Mouse (Mus musculus) cerebellum, adult 2 months (tissue): ENCODE data around the gene Zfp655. TPM values are rescaled to one million over a fixed set of nuclear protein-coding genes. Genes with fewer than 3 reads are reported as not detected.

Source experiments
- DNase-seq, 2 experiments: peaks; one replicate each; pipeline ENCODE4 v3.0.0; 2021
- H3K27ac ChIP-seq: fragments of 200-500 bp; 2 replicates; pipeline ENCODE4 v1.5.1; 2012; ENCODE audit warnings: low read length, control low read depth, inconsistent platforms; ENCODE audit not compliant: insufficient read depth
- H3K27me3 ChIP-seq: fragments of 200-500 bp; 2 replicates; pipeline ENCODE4 v1.6.1; 2012; ENCODE audit warnings: inconsistent platforms, mild to moderate bottlenecking, low read length, moderate library complexity; ENCODE audit not compliant: control insufficient read depth, insufficient read depth
- H3K4me1 ChIP-seq: fragments of 200-500 bp; 2 replicates; pipeline ENCODE4 v1.6.1; 2011; ENCODE audit warnings: low read length; ENCODE audit not compliant: control insufficient read depth, insufficient read depth
- H3K4me3 ChIP-seq: fragments of 200-500 bp; replicated peaks from 2 replicates; pipeline ENCODE3; 2011; ENCODE audit warnings: mild to moderate bottlenecking, low read depth, low read length, control low read depth; ENCODE audit not compliant: insufficient read depth
- CTCF ChIP-seq: fragments of 200-500 bp; IDR thresholded peaks from 2 replicates; pipeline ENCODE4 v1.5.1; 2011; ENCODE audit warnings: low read depth, mild to moderate bottlenecking, control low read depth, low read length, moderate library complexity, borderline replicate concordance; ENCODE audit not compliant: insufficient read depth
- POLR2A ChIP-seq: fragments of 200-500 bp; IDR thresholded peaks from 2 replicates; pipeline ENCODE4 v1.6.1; 2011; ENCODE audit warnings: low read length, control low read depth, borderline replicate concordance; ENCODE audit not compliant: insufficient read depth
- WGBS: fragments of 180-500 bp; shearing (Covaris S2); methylation state at CpG from one replicate; pipeline ENCODE4 v1.1.7; 2018; 5-methylcytosine and 5-hydroxymethylcytosine counted together
- polyA plus RNA-seq: library from polyadenylated mRNA; depleted of rRNA; stranded (reverse); fragments of >200 nt; gene quantifications from 2 replicates; pipeline ENCODE4 v1.2.3, GENCODE M21; 2012

The Zfp655 gene
- polyA plus RNA-seq, 1 experiment: 26.5 TPM

- DNase-seq: no peak
- no peak overlapping the region for H3K27ac ChIP-seq
- no peak overlapping the region for H3K4me3 ChIP-seq
- H3K4me1 ChIP-seq: no peaks in the 10 kb centered on the region
- no peaks in the 10 kb centered on the region for H3K27me3 ChIP-seq
- WGBS: 93% methylated on average over 4 of the region's 4 CpGs
- TF ChIP-seq POLR2A (no peak), CTCF (no peak)
Observed at GRCm38 (mm10) chr5:145212216-145212615, 19.3 kb upstream of the Zfp655 start.

- no peaks in the 10 kb centered on the region for H3K27me3 ChIP-seq
- no peak overlapping the region for H3K27ac ChIP-seq
- no peak overlapping the region for H3K4me3 ChIP-seq
- DNase-seq: no peak
- H3K4me1 ChIP-seq: no peaks in the 10 kb centered on the region
- WGBS: 97% methylated on average over 3 of the region's 3 CpGs
- TF ChIP-seq POLR2A: no peak
- no peak for TF ChIP-seq CTCF
Observed at GRCm38 (mm10) chr5:145213505-145213904, 18.0 kb upstream of the Zfp655 start.

- TF ChIP-seq POLR2A: no peak
- TF ChIP-seq CTCF: no peak
- Histone ChIP-seq H3K27ac (no peak overlapping the region), H3K4me3 (no peak overlapping the region), H3K27me3 (no peaks in the 10 kb centered on the region), H3K4me1 (no peaks in the 10 kb centered on the region)
- no peak for DNase-seq
- 65% methylated on average over 4 of the region's 4 CpGs for WGBS
Observed at GRCm38 (mm10) chr5:145214679-145215078, 16.8 kb upstream of the Zfp655 start.

- no peaks in the 10 kb centered on the region for H3K27me3 ChIP-seq
- no peak for TF ChIP-seq CTCF
- TF ChIP-seq POLR2A: no peak
- DNase-seq: no peak
- WGBS: 86% methylated on average over 6 of the region's 6 CpGs
- H3K4me3 ChIP-seq: no peak overlapping the region
- no peaks in the 10 kb centered on the region for H3K4me1 ChIP-seq
- H3K27ac ChIP-seq: no peak overlapping the region
Observed at GRCm38 (mm10) chr5:145217746-145218145, 13.8 kb upstream of the Zfp655 start.

- no peak for DNase-seq
- Histone ChIP-seq H3K27ac (no peak overlapping the region), H3K4me1 (no peaks in the 10 kb centered on the region), H3K4me3 (no peak overlapping the region), H3K27me3 (no peaks in the 10 kb centered on the region)
- TF ChIP-seq CTCF: no peak
- TF ChIP-seq POLR2A: no peak
- WGBS: 95% methylated on average over 21 of the region's 21 CpGs
Observed at GRCm38 (mm10) chr5:145218206-145218605, 13.3 kb upstream of the Zfp655 start.

- WGBS: 93% methylated on average over 20 of the region's 20 CpGs
- TF ChIP-seq POLR2A (no peak), CTCF (no peak)
- no peaks in the 10 kb centered on the region for H3K27me3 ChIP-seq
- no peak overlapping the region for H3K27ac ChIP-seq
- DNase-seq: no peak
- H3K4me1 ChIP-seq: no peaks in the 10 kb centered on the region
- H3K4me3 ChIP-seq: no peak overlapping the region
Observed at GRCm38 (mm10) chr5:145218671-145219070, 12.8 kb upstream of the Zfp655 start.

GRCm38 (mm10) chr5:145219981-145220380, 11.5 kb upstream of the Zfp655 start:
- H3K4me3 ChIP-seq: no peak overlapping the region
- no peaks in the 10 kb centered on the region for H3K4me1 ChIP-seq
- H3K27ac ChIP-seq: no peak overlapping the region
- 83% methylated on average over 8 of the region's 8 CpGs for WGBS
- no peak for DNase-seq
- TF ChIP-seq POLR2A (no peak), CTCF (no peak)
- H3K27me3 ChIP-seq: no peaks in the 10 kb centered on the region

GRCm38 (mm10) chr5:145222840-145223239, 8.7 kb upstream of the Zfp655 start:
- TF ChIP-seq CTCF (no peak), POLR2A (no peak)
- no peak for DNase-seq
- 90% methylated on average over 5 of the region's 5 CpGs for WGBS
- Histone ChIP-seq H3K27me3 (no peaks in the 10 kb centered on the region), H3K4me3 (no peak overlapping the region), H3K4me1 (no peaks in the 10 kb centered on the region), H3K27ac (no peak overlapping the region)
